Mouse (Mus musculus) thymus, postnatal 10 days (tissue): ENCODE results near the gene Hist1h1c.
"Not testable (repeated sequence)": the region's sequence is repeated elsewhere in the genome, so short reads cannot be mapped to it uniquely, and the experiment has no call there.

ENCODE experiments used
- DNase-seq, 2 experiments: peaks; one replicate each; pipeline ENCODE4 v3.0.0; 2021; ENCODE audit warnings: low spot score in 2 of 2

Hist1h1c gene

GRCm38 (mm10) chr13:23738677-23739068 is at the start of gene Hist1h1c:
Gene Hist1h1c, plus strand, starts transcription at chr13:23738808.
- peak; percentile 95 to 97 for DNase-seq

GRCm38 (mm10) chr13:23688956-23689355 is 49.7 kb upstream of the Hist1h1c start:
- no peak for DNase-seq

- DNase-seq: no peak
These were observed 49.1 kb upstream of the Hist1h1c start for GRCm38 (mm10) chr13:23689459-23689858.

GRCm38 (mm10) chr13:23693856-23694440 is 44.7 kb upstream of the Hist1h1c start:
- DNase-seq: no peak

GRCm38 (mm10) chr13:23694956-23695355 is 43.7 kb upstream of the Hist1h1c start:
- no peak for DNase-seq

GRCm38 (mm10) chr13:23695514-23695913 is 43.1 kb upstream of the Hist1h1c start, which contains the start of gene Hist1h1t:
Gene Hist1h1t, plus strand, starts transcription at chr13:23695814.
- no peak for DNase-seq

GRCm38 (mm10) chr13:23696061-23696474 is 42.5 kb upstream of the Hist1h1c start:
- DNase-seq: no peak

- peak; percentile 64 to 79 for DNase-seq
These were observed 40.9 kb upstream of the Hist1h1c start for GRCm38 (mm10) chr13:23697491-23698299.

GRCm38 (mm10) chr13:23698300-23698693 is 40.3 kb upstream of the Hist1h1c start, which contains the start of gene Hist1h4c:
Gene Hist1h4c, minus strand, starts transcription at chr13:23698454.
- peak; percentile 98 to 99 for DNase-seq

GRCm38 (mm10) chr13:23698996-23699395 is 39.6 kb upstream of the Hist1h1c start:
- no peak for DNase-seq

GRCm38 (mm10) chr13:23699767-23700166 is 38.8 kb upstream of the Hist1h1c start:
- DNase-seq: no peak

- DNase-seq: peak; percentile 76 to 79
These were observed 37.7 kb upstream of the Hist1h1c start for GRCm38 (mm10) chr13:23700786-23701520.

- DNase-seq: no peak
These were observed 36.4 kb upstream of the Hist1h1c start for GRCm38 (mm10) chr13:23702220-23702619.

- DNase-seq: not testable (repeated sequence)
These were observed 35.8 kb upstream of the Hist1h1c start for GRCm38 (mm10) chr13:23702801-23703200.

GRCm38 (mm10) chr13:23705751-23706356 is 32.8 kb upstream of the Hist1h1c start:
- no peak for DNase-seq

- DNase-seq: no peak
These were observed 31.8 kb upstream of the Hist1h1c start for GRCm38 (mm10) chr13:23706771-23707170.

GRCm38 (mm10) chr13:23708041-23708440 is 30.6 kb upstream of the Hist1h1c start:
- no peak for DNase-seq

GRCm38 (mm10) chr13:23708654-23709053 is 30.0 kb upstream of the Hist1h1c start:
- DNase-seq: no peak

GRCm38 (mm10) chr13:23709714-23710373 is 28.8 kb upstream of the Hist1h1c start:
- DNase-seq: no peak

GRCm38 (mm10) chr13:23710374-23711089 is 28.1 kb upstream of the Hist1h1c start, which contains the start of gene Hfe:
Gene Hfe, minus strand, starts transcription at chr13:23710854.
- peak; percentile 71 to 77 for DNase-seq
